Mouse (Mus musculus) MEL (cell line): ENCODE measurements around the gene Pnpt1. TPM values are rescaled to one million over a fixed set of nuclear protein-coding genes. Genes with fewer than 3 reads are reported as not detected.

Source experiments
- DNase-seq: peaks from one replicate; pipeline ENCODE4 v3.0.0; 2011; ENCODE audit warnings: low read depth, low spot score
- H3K27ac ChIP-seq: 2 replicates; pipeline ENCODE4 v1.5.1; 2012; ENCODE audit warnings: low read depth, mild to moderate bottlenecking, control low read depth, low read length, moderate library complexity; ENCODE audit not compliant: control insufficient read depth
- H3K27me3 ChIP-seq, 2 experiments: fragments of 150-350 bp in 1 of 2; sonication (generic) in 1 of 2; 2 replicates each; pipeline ENCODE4 v1.6.1; 2012; ENCODE audit warnings: low read length in 2 of 2, mild to moderate bottlenecking in 2 of 2, improper control_type of control experiment in 1 of 2, moderate library complexity in 1 of 2; ENCODE audit not compliant: insufficient read depth in 2 of 2, control insufficient read depth in 1 of 2
- H3K36me3 ChIP-seq, 2 experiments: 2 replicates each; pipeline ENCODE4 v1.6.1; 2012 to 2014; ENCODE audit warnings: low read length in 2 of 2, improper control_type of control experiment in 1 of 2, inconsistent platforms in 1 of 2, mild to moderate bottlenecking in 1 of 2; ENCODE audit not compliant: insufficient read depth in 2 of 2, control insufficient read depth in 1 of 2
- H3K4me1 ChIP-seq, 2 experiments: fragments of 150-350 bp in 1 of 2; sonication (generic) in 1 of 2; 2 replicates each; pipeline ENCODE4 v1.6.1; 2012; ENCODE audit warnings: low read length in 2 of 2, improper control_type of control experiment in 1 of 2, mild to moderate bottlenecking in 1 of 2; ENCODE audit not compliant: insufficient read depth in 2 of 2, control insufficient read depth in 1 of 2
- H3K4me3 ChIP-seq, 2 experiments: fragments of 150-350 bp in 1 of 2; sonication (generic) in 1 of 2; 2 replicates each; pipeline ENCODE4 v1.5.1; 2012; ENCODE audit warnings: low read depth in 2 of 2, low read length in 2 of 2, mild to moderate bottlenecking in 2 of 2, moderate library complexity in 2 of 2, control low read depth in 1 of 2, improper control_type of control experiment in 1 of 2; ENCODE audit not compliant: control insufficient read depth in 1 of 2, insufficient read depth in 1 of 2
- H3K79me2 ChIP-seq: 2 replicates; pipeline ENCODE4 v1.6.1; 2012; ENCODE audit warnings: mild to moderate bottlenecking, low read length, moderate library complexity; ENCODE audit not compliant: control insufficient read depth, poor library complexity, insufficient read depth
- H3K9ac ChIP-seq: 2 replicates; pipeline ENCODE4 v1.6.1; 2012; ENCODE audit warnings: low read depth, mild to moderate bottlenecking, control low read depth, low read length, moderate library complexity; ENCODE audit not compliant: control insufficient read depth, poor library complexity, severe bottlenecking
- H3K9me3 ChIP-seq: fragments of 150-350 bp; sonication (generic); replicated peaks from 2 replicates; pipeline ENCODE4 v1.6.1; 2012; ENCODE audit warnings: mild to moderate bottlenecking, low read length, improper control_type of control experiment, moderate library complexity; ENCODE audit not compliant: insufficient read depth
- CHD1 ChIP-seq: IDR thresholded peaks from 2 replicates; pipeline ENCODE4 v1.6.1; 2012; ENCODE audit warnings: low read depth, mild to moderate bottlenecking, inconsistent platforms, low read length, improper control_type of control experiment
- E2F4 ChIP-seq: IDR thresholded peaks from 2 replicates; pipeline ENCODE4 v1.6.1; 2011; ENCODE audit warnings: low read depth, low read length, improper control_type of control experiment, borderline replicate concordance
- ETS1 ChIP-seq: IDR thresholded peaks from 2 replicates; pipeline ENCODE4 v1.6.1; 2012; ENCODE audit warnings: low read depth, mild to moderate bottlenecking, inconsistent platforms, low read length, improper control_type of control experiment, moderate library complexity
- GABPA ChIP-seq: IDR thresholded peaks from 2 replicates; pipeline ENCODE4 v1.6.1; 2012; ENCODE audit warnings: low read depth, mild to moderate bottlenecking, inconsistent platforms, low read length, improper control_type of control experiment, moderate library complexity
- GATA1 ChIP-seq: IDR thresholded peaks from 2 replicates; pipeline ENCODE4 v1.6.1; 2011; ENCODE audit warnings: low read depth, low read length, improper control_type of control experiment
- MAFK ChIP-seq: IDR thresholded peaks from 2 replicates; pipeline ENCODE4 v1.6.1; 2011; ENCODE audit warnings: low read depth, mild to moderate bottlenecking, low read length, improper control_type of control experiment, borderline replicate concordance
- MAZ ChIP-seq: IDR thresholded peaks from 2 replicates; pipeline ENCODE4 v1.6.1; 2012; ENCODE audit warnings: low read depth, mild to moderate bottlenecking, inconsistent platforms, low read length, improper control_type of control experiment
- MEF2A ChIP-seq: IDR thresholded peaks from 2 replicates; pipeline ENCODE4 v1.6.1; 2014; ENCODE audit warnings: low read depth, mild to moderate bottlenecking, inconsistent platforms, low read length, improper control_type of control experiment; ENCODE audit not compliant: poor library complexity, insufficient replicate concordance, severe bottlenecking; ENCODE audit errors: extremely low read depth
- MXI1 ChIP-seq: IDR thresholded peaks from 2 replicates; pipeline ENCODE4 v1.6.1; 2011; ENCODE audit warnings: mild to moderate bottlenecking, low read depth, low read length, improper control_type of control experiment
- MYC ChIP-seq: IDR thresholded peaks from 2 replicates; pipeline ENCODE4 v1.6.1; 2011; ENCODE audit warnings: low read depth, mild to moderate bottlenecking, low read length, improper control_type of control experiment, moderate library complexity
- NELFE ChIP-seq: IDR thresholded peaks from 2 replicates; pipeline ENCODE4 v1.6.1; 2011; ENCODE audit warnings: low read depth, low read length, improper control_type of control experiment
- SIN3A ChIP-seq: IDR thresholded peaks from 2 replicates; pipeline ENCODE4 v1.6.1; 2012; ENCODE audit warnings: low read length, improper control_type of control experiment, inconsistent platforms
- TBP ChIP-seq: IDR thresholded peaks from 2 replicates; pipeline ENCODE4 v1.8.0; 2011; ENCODE audit warnings: low read depth, low read length, improper control_type of control experiment
- USF1 ChIP-seq: IDR thresholded peaks from 2 replicates; pipeline ENCODE4 v1.6.1; 2014; ENCODE audit warnings: low read depth, mild to moderate bottlenecking, inconsistent platforms, low read length, improper control_type of control experiment, moderate library complexity
- USF2 ChIP-seq, 2 experiments: IDR thresholded peaks; 2 replicates each; pipeline ENCODE4 v1.6.1; 2011 to 2012; ENCODE audit warnings: improper control_type of control experiment in 2 of 2, low read length in 2 of 2, borderline replicate concordance in 1 of 2, inconsistent platforms in 1 of 2, low read depth in 1 of 2, mild to moderate bottlenecking in 1 of 2; ENCODE audit not compliant: insufficient read depth in 1 of 2
- ZC3H11A ChIP-seq: IDR thresholded peaks from 2 replicates; pipeline ENCODE4 v1.6.1; 2012; ENCODE audit warnings: low read depth, mild to moderate bottlenecking, inconsistent platforms, low read length, improper control_type of control experiment
- ZMIZ1 ChIP-seq: IDR thresholded peaks from 2 replicates; pipeline ENCODE4 v1.6.1; 2012; ENCODE audit warnings: low read depth, mild to moderate bottlenecking, inconsistent platforms, low read length, improper control_type of control experiment, moderate library complexity
- polyA plus RNA-seq, 2 experiments: library from polyadenylated mRNA; stranded (reverse) in 1 of 2; unstranded in 1 of 2; fragments of >175 nt in 1 of 2; fragments of >200 nt in 1 of 2; gene quantifications; 2 replicates each; pipeline versions ENCODE4 v1.2.1 to v1.2.4; 2012; ENCODE audit warnings: low replicate concordance in 2 of 2, low read depth in 1 of 2; ENCODE audit not compliant: insufficient read length in 2 of 2, insufficient read depth in 1 of 2, missing spikeins in 1 of 2
- total RNA-seq: library from RNA; depleted of rRNA; stranded (reverse); fragments of 300-350 nt; gene quantifications from 2 replicates; pipeline ENCODE4 v1.2.3, GENCODE M21; 2012

Pnpt1 gene
- total and polyA plus RNA-seq, 3 experiments = 56.2 to 85.0 TPM; not detected in 1

DNA sequence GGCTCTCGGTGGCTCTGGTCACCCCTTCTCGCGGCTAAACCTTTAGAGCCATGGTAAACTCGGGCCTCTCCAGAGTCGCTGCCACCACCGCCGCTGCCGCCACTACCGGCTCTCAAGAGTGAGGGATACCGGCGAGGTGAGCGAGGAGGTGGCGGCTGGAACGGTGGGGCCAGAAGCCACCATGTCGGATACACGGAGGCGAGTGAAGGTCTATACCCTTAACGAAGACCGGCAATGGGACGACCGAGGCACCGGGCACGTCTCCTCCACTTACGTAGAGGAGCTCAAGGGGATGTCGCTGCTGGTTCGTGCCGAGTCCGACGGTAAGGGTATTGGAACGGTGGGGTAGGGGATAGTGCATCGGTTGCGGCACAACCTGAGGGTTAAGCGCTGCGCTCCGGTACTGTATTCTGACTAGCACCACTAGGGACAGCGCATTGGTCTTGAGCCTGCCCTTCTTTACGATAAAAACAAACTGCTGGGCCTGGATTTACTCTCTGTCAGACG lies 42.6 kb downstream of the Pnpt1 start (continued):
- TF ChIP-seq E2F4 (no peak), GABPA (no peak)

DNA sequence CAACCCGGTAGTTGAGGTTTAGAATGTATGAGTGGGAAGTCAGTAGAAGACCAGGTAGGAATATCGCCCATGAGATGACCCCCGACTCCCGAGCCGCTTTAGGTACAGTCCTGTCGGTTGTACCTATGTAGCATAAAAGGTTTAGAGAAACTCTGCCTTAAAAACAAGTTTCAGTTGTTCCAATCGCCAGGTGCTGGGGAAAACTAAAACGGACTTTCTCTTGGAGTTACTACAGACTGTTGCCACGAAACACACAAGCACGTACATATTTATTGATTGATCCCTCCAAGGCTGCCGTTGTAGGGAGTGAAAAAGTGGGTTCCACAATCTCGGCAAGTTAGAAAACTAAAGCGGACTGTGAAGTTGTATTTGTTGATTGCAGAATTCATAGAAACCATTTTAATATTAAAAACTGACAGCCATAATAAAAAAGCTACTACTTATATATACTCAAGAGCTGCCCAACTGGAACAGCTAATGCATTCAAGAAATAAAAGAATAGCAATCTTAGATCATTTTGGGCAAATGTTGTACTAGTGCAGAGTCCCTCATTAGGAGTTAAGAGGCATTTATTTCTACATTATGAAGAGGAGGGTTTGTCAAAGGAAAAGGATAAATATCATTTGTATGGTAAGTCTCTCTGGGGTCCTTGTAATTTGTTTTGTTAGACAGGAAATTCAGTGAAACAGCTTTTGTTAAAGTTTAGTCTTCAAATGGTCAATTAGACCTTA lies 43.3 kb downstream of the Pnpt1 start:
- H3K79me2 ChIP-seq = peaks cover 35% of the 10 kb centered on the region
- H3K36me3 ChIP-seq = peaks cover 13 to 27% of the 10 kb centered on the region in 2 experiments
- H3K4me1 ChIP-seq = peaks cover 14 to 32% of the 10 kb centered on the region in 2 experiments; a peak in 3 of 4 replicates
- peak; percentile 52 for DNase-seq
- H3K27me3 ChIP-seq = no peaks in the 10 kb centered on the region
- TF ChIP-seq ZC3H11A (no peak), SIN3A (peak; percentile 63; the same call in 1 of the 2 replicates), USF2 (IDR thresholded peaks at IDR 0.05; ENCODE audit: borderline replicate concordance in 1 of 2, insufficient read depth in 1 of 2, low read depth in 1 of 2, low read length in 2 of 2) (no peak), MEF2A (no peak), TBP (no peak), GATA1 (no peak), ZMIZ1 (no peak), MAZ (no peak), USF1 (no peak), MXI1 (peak; percentile 49), CHD1 (peak; percentile 56), MYC (no peak), E2F4 (no peak), ETS1 (no peak), NELFE (no peak)
- TF ChIP-seq, all 39 proteins: peak for 3
- peak overlapping the region; percentile 93 for H3K9ac ChIP-seq
- peak overlapping the region; percentile 43; the same call in 1 of the 2 replicates for H3K27ac ChIP-seq
- peak overlapping the region; percentile 76 to 85 for H3K4me3 ChIP-seq
- H3K9me3 ChIP-seq = no peaks in the 10 kb centered on the region

DNA sequence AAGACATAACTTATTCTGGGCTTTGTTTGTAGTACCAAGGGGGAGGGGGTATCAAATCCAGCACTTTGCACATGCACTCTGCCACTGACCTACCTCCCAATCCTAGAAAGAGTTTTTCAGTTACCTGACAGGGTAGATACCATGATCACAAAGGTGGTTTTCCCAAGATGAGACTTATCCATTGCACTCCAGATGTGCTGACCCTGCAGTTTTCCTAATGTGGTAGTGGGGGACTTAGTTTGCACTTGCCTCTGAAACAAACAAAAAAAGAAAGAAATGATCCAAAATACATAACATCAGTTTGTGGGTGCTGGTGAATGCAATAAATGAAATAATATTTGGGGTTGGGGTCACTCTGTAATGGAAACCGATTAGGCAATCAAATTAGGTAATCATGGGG lies 48.8 kb downstream of the Pnpt1 start:
- no peak for DNase-seq
- Histone ChIP-seq H3K27me3 (no peaks in the 10 kb centered on the region), H3K27ac (no peak overlapping the region), H3K4me1 (peaks cover 3 to 29% of the 10 kb centered on the region in 2 experiments; a peak in 3 of 4 replicates), H3K79me2 (peaks cover 15% of the 10 kb centered on the region), H3K9ac (no peak overlapping the region), H3K36me3 (peaks cover 23 to 39% of the 10 kb centered on the region in 2 experiments), H3K9me3 (no peaks in the 10 kb centered on the region), H3K4me3 (no peak overlapping the region)
- TF ChIP-seq GATA1 (no peak), MAFK (peak; percentile 79)
